Mouse (Mus musculus) adrenal gland, adult (tissue): ENCODE results near the gene Il9r.

Experiments used
- DNase-seq, 2 experiments: peaks; one replicate each; pipeline ENCODE4 v3.0.0; 2022 to 2023; ENCODE audit warnings: low spot score in 1 of 2; ENCODE audit not compliant: inconsistent age in 2 of 2

Gene Il9r

GRCm38 (mm10) chr11:32200075-32200601 lies at the start of gene Il9r:
TSS of gene Il9r (minus strand) at chr11:32200279.
- DNase-seq: peak; percentile 72 to 85

- no peak for DNase-seq
Measured at GRCm38 (mm10) chr11:32248350-32248749, 48.3 kb upstream of the Il9r start.

- peak in 1 of 2 experiments; percentile 51 for DNase-seq
Measured at GRCm38 (mm10) chr11:32247068-32247467, 47.0 kb upstream of the Il9r start.

GRCm38 (mm10) chr11:32245614-32246013 lies 45.5 kb upstream of the Il9r start:
- no peak for DNase-seq

- DNase-seq: no peak
Measured at GRCm38 (mm10) chr11:32244617-32245016, 44.5 kb upstream of the Il9r start.

- no peak for DNase-seq
Measured at GRCm38 (mm10) chr11:32244064-32244463, 44.0 kb upstream of the Il9r start.

- peak in 1 of 2 experiments; percentile 36 for DNase-seq
Measured at GRCm38 (mm10) chr11:32243205-32243955, 43.3 kb upstream of the Il9r start.

- no peak for DNase-seq
Measured at GRCm38 (mm10) chr11:32242209-32242608, 42.1 kb upstream of the Il9r start.

- DNase-seq: no peak
Measured at GRCm38 (mm10) chr11:32241391-32241790, 41.3 kb upstream of the Il9r start.

- DNase-seq: peak; percentile 74 to 93
Measured at GRCm38 (mm10) chr11:32238093-32238860, 38.2 kb upstream of the Il9r start.

GRCm38 (mm10) chr11:32237411-32237795 lies 37.3 kb upstream of the Il9r start:
- no peak for DNase-seq

- peak; percentile 57 to 85 for DNase-seq
Measured at GRCm38 (mm10) chr11:32236712-32237410, 36.8 kb upstream of the Il9r start.

- peak in 1 of 2 experiments; percentile 43 for DNase-seq
Measured at GRCm38 (mm10) chr11:32236132-32236531, 36.1 kb upstream of the Il9r start.

- peak; percentile 80 to 90 for DNase-seq
Measured at GRCm38 (mm10) chr11:32235646-32236045, 35.6 kb upstream of the Il9r start.

- DNase-seq: peak in 1 of 2 experiments; percentile 62
Measured at GRCm38 (mm10) chr11:32234816-32235485, 34.9 kb upstream of the Il9r start.

- peak in 1 of 2 experiments; percentile 37 for DNase-seq
Measured at GRCm38 (mm10) chr11:32233895-32234294, 33.8 kb upstream of the Il9r start.

- DNase-seq: peak; percentile 43 to 53
Measured at GRCm38 (mm10) chr11:32232848-32233247, 32.8 kb upstream of the Il9r start.

GRCm38 (mm10) chr11:32231125-32231524 lies 31.0 kb upstream of the Il9r start:
- DNase-seq: no peak

- peak in 1 of 2 experiments; percentile 44 for DNase-seq
Measured at GRCm38 (mm10) chr11:32230220-32230619, 30.1 kb upstream of the Il9r start.

GRCm38 (mm10) chr11:32228292-32228845 lies 28.3 kb upstream of the Il9r start:
- DNase-seq: peak; percentile 65 to 84
